Mouse (Mus musculus): ENCODE data around the gene Efcab1. TPM values are rescaled to one million over a fixed set of nuclear protein-coding genes. Genes with fewer than 3 reads are reported as not detected.
"Not testable (repeated sequence)": the region's sequence is repeated elsewhere in the genome, so short reads cannot be mapped to it uniquely, and the experiment has no call there.

Efcab1 gene
- total and polyA plus RNA-seq, 3 experiments, result 0.27 TPM; not detected in 2

DNA sequence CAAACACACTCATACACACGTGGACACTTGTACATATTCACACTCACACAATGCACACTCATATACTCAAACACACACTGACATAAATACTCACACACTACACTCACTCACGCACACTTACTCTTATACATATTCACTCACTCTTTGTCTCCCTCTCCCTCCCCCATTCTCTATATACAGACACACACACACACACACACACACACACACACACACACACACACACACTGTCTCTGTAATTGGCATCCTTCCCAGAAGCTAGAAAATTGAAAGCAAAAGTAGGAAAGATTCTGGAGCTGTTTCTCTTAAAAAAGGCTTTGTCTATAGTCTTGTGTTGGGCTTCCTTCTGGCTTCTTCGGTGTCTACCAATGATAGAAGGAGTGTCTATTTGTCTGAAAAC lies 34.5 kb downstream of the Efcab1 start:
- H3K27ac ChIP-seq, result 0 out of 2 replicates have a peak overlapping the region, but pooled peaks have one; percentile 7
- H3K9ac ChIP-seq (ENCODE audit: low read depth, low read length), result no peak overlapping the region
- no peak for DNase-seq
- H3K79me2 ChIP-seq (replicated peaks; ENCODE audit: control insufficient read depth, insufficient read depth, low read length), result no peaks in the 10 kb centered on the region
- 39% methylated on average over 3 of the region's 3 CpGs for WGBS
- H3K4me1 ChIP-seq (ENCODE audit: control insufficient read depth, insufficient read depth, low read length), result peaks cover 5% of the 10 kb centered on the region
- no peak for TF ChIP-seq CTCF (IDR thresholded peaks at IDR 0.05)
- TF ChIP-seq POLR2A (IDR thresholded peaks at IDR 0.05; ENCODE audit: insufficient read depth, low read depth, low read length), result no peak
- TF ChIP-seq EP300 (IDR thresholded peaks at IDR 0.05; ENCODE audit: insufficient read depth, low read depth, low read length), result no peak
- no peaks in the 10 kb centered on the region for H3K36me3 ChIP-seq (ENCODE audit: control insufficient read depth, insufficient read depth, low read length)
- 0 out of 2 replicates have a peak, but pooled peaks cover 1% of the 10 kb centered on the region for H3K27me3 ChIP-seq (ENCODE audit: control insufficient read depth, insufficient read depth, low read length)
- H3K4me3 ChIP-seq, result no peak overlapping the region
- intact Hi-C loops (cut with DNase I), result loop anchor here (5.0 kb wide), 1 partner anchor 239 kb away; no protein-coding TSS in a partner anchor

DNA sequence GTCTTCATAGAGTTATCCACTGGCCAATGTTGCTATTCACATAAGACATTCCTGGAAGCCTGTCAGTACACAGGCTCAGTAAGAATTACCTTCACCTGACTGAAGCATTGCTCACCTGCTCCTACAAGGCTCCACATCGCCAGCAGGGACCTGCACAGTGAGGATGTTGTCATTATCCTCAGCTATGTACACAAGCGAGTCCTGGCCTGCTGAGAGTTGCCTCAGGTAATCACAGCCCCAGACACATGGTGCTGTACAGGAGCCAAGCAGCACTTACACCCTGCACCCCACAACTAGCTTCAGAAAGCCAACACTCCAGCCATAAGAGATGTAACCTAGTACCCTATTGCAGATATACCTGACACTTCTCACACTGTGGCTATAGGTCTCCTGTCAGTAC lies 37.1 kb downstream of the Efcab1 start:
- WGBS, result 78% methylated on average over 2 of the region's 2 CpGs
- intact Hi-C loops (cut with DNase I), result loop anchor here (5.0 kb wide), 1 partner anchor 241 kb away; no protein-coding TSS in a partner anchor
- no peak overlapping the region for H3K27ac ChIP-seq
- H3K4me3 ChIP-seq, result no peak overlapping the region
- no peak for DNase-seq
- H3K9ac ChIP-seq (ENCODE audit: low read depth, low read length), result no peak overlapping the region
- no peaks in the 10 kb centered on the region for H3K79me2 ChIP-seq (replicated peaks; ENCODE audit: control insufficient read depth, insufficient read depth, low read length)
- no peaks in the 10 kb centered on the region for H3K36me3 ChIP-seq (ENCODE audit: control insufficient read depth, insufficient read depth, low read length)
- no peak for TF ChIP-seq EP300 (IDR thresholded peaks at IDR 0.05; ENCODE audit: insufficient read depth, low read depth, low read length)
- no peak for TF ChIP-seq POLR2A (IDR thresholded peaks at IDR 0.05; ENCODE audit: insufficient read depth, low read depth, low read length)
- no peak for TF ChIP-seq CTCF (IDR thresholded peaks at IDR 0.05)
- peaks cover 5% of the 10 kb centered on the region for H3K4me1 ChIP-seq (ENCODE audit: control insufficient read depth, insufficient read depth, low read length)
- 0 out of 2 replicates have a peak, but pooled peaks cover 1% of the 10 kb centered on the region for H3K27me3 ChIP-seq (ENCODE audit: control insufficient read depth, insufficient read depth, low read length)

DNA sequence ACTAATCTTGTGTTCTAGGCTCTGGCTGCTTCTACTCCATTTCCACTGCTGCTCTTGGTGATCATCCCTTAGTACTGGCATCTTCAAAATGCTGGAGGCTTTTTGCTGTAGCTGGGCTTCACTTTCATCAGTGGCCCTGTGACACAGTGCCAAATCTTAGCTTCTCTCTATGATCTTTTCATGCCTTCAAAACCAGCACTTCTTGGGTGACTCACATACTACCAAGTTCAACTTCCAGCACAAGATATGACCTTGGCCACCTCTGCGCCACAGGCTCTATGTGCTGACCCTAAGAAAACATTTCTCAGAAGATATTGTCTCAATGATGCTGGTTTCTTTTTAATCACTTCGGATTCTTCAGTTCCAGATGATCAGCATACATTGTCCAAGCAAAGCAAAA lies 41.2 kb downstream of the Efcab1 start:
- intact Hi-C loops (cut with DNase I); H3K27me3 ChIP-seq (ENCODE audit: control insufficient read depth, insufficient read depth, low read length); H3K36me3 ChIP-seq (ENCODE audit: control insufficient read depth, insufficient read depth, low read length); DNase-seq; H3K4me1 ChIP-seq (ENCODE audit: control insufficient read depth, insufficient read depth, low read length); H3K4me3 ChIP-seq; H3K79me2 ChIP-seq (replicated peaks; ENCODE audit: control insufficient read depth, insufficient read depth, low read length); H3K9ac ChIP-seq (ENCODE audit: low read depth, low read length); H3K27ac ChIP-seq: not testable (repeated sequence)
- 85% methylated on average over 2 of the region's 2 CpGs for WGBS

DNA sequence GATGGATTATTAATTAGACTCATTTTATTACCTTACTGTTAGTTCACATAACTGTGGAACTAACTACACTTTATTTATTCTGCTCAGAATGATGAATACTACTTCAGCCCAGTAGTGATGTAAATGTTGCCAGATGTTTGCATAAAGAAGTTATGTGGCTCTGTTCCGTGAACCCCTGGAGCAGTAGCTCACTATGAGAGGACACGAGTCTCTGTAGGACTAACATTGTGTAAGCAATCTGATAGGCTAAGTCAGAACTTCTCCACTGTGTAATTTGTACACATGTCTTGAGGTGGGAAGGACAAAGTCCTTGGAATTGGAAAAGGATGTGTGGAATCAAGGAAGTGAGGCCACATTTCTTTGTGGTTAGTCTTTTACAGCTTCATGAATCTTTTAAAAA lies 45.5 kb downstream of the Efcab1 start:
- H3K4me1 ChIP-seq (ENCODE audit: control insufficient read depth, insufficient read depth, low read length), result no peaks in the 10 kb centered on the region
- H3K36me3 ChIP-seq (ENCODE audit: control insufficient read depth, insufficient read depth, low read length), result no peaks in the 10 kb centered on the region

DNA sequence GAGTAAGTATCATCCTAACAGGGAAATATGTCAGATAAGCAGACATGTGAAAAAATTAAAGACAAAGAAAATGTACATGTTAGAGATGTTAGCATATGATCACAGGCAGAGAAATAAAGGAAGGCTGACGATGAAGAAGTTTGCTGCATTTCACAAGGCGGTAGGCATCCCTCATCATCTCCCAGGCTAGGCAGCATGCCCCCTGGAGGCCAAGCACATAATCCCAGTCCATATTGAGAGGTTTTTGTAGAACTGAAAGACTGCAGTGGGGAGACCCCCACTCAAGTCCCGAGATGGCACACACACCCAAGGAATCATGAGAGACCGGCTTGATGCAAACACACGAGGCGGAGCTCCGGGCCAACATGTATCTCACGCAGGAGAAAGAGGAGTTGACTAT lies 53.3 kb downstream of the Efcab1 start:
- H3K9ac ChIP-seq (ENCODE audit: low read depth, low read length), result no peak overlapping the region
- no peaks in the 10 kb centered on the region for H3K36me3 ChIP-seq (ENCODE audit: control insufficient read depth, insufficient read depth, low read length)
- no peaks in the 10 kb centered on the region for H3K79me2 ChIP-seq (replicated peaks; ENCODE audit: control insufficient read depth, insufficient read depth, low read length)
- no peak overlapping the region for H3K4me3 ChIP-seq
- no peak for TF ChIP-seq EP300 (IDR thresholded peaks at IDR 0.05; ENCODE audit: insufficient read depth, low read depth, low read length)
- TF ChIP-seq POLR2A (IDR thresholded peaks at IDR 0.05; ENCODE audit: insufficient read depth, low read depth, low read length), result no peak
- peak; percentile 52 for TF ChIP-seq CTCF (IDR thresholded peaks at IDR 0.05)
- no peaks in the 10 kb centered on the region for H3K4me1 ChIP-seq (ENCODE audit: control insufficient read depth, insufficient read depth, low read length)
- DNase-seq, result no peak
- H3K27ac ChIP-seq, result no peak overlapping the region
- H3K27me3 ChIP-seq (ENCODE audit: control insufficient read depth, insufficient read depth, low read length), result no peaks in the 10 kb centered on the region
- intact Hi-C loops (cut with DNase I), result loop anchor here (1.0 kb wide), 1 partner anchor 258 kb away; no protein-coding TSS in a partner anchor
- WGBS, result 94% methylated on average over 8 of the region's 8 CpGs

More for the DNA sequence above, 45.5 kb downstream of the Efcab1 start:
- H3K27ac ChIP-seq, result no peak overlapping the region
- TF ChIP-seq CTCF (IDR thresholded peaks at IDR 0.05) (no peak), POLR2A (IDR thresholded peaks at IDR 0.05; ENCODE audit: insufficient read depth, low read depth, low read length) (no peak), EP300 (IDR thresholded peaks at IDR 0.05; ENCODE audit: insufficient read depth, low read depth, low read length) (no peak)
- no peaks in the 10 kb centered on the region for H3K27me3 ChIP-seq (ENCODE audit: control insufficient read depth, insufficient read depth, low read length)
- no peaks in the 10 kb centered on the region for H3K79me2 ChIP-seq (replicated peaks; ENCODE audit: control insufficient read depth, insufficient read depth, low read length)
- whole genome bisulfite sequencing, result 87% methylated on average over 2 of the region's 2 CpGs
- no peak overlapping the region for H3K4me3 ChIP-seq
- intact Hi-C loops (cut with DNase I), result no loop called here
- no peak overlapping the region for H3K9ac ChIP-seq (ENCODE audit: low read depth, low read length)
- no peak for DNase-seq

DNA sequence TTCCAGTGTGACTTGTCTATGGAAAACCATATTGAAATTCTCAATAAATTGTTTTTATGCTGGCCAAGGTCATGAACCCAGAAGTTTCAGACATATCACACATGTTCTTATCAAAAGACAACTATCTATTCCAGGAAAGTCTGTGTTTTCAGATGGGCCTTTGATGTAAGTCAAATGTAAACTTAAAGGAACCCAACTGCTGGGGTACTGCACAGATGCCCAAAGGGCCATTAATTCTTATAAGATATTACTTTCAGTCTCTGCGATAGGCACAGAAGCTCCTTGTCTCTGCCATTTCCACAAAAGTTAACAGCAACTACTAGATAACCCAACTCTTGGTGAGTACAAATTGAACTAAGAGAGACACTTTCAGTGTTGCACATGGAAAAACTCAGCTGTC lies 67.3 kb downstream of the Efcab1 start:
- Histone ChIP-seq H3K79me2 (replicated peaks; ENCODE audit: control insufficient read depth, insufficient read depth, low read length) (no peaks in the 10 kb centered on the region), H3K27me3 (ENCODE audit: control insufficient read depth, insufficient read depth, low read length) (no peaks in the 10 kb centered on the region), H3K4me3 (no peak overlapping the region), H3K4me1 (ENCODE audit: control insufficient read depth, insufficient read depth, low read length) (no peaks in the 10 kb centered on the region), H3K9ac (ENCODE audit: low read depth, low read length) (no peak overlapping the region), H3K36me3 (ENCODE audit: control insufficient read depth, insufficient read depth, low read length) (no peaks in the 10 kb centered on the region), H3K27ac (no peak overlapping the region)
- TF ChIP-seq EP300 (IDR thresholded peaks at IDR 0.05; ENCODE audit: insufficient read depth, low read depth, low read length), result no peak
- TF ChIP-seq POLR2A (IDR thresholded peaks at IDR 0.05; ENCODE audit: insufficient read depth, low read depth, low read length), result no peak
- no peak for TF ChIP-seq CTCF (IDR thresholded peaks at IDR 0.05)
- 87% methylated on average over 1 of the region's 1 CpGs for WGBS
- intact Hi-C loops (cut with DNase I), result no loop called here
- DNase-seq, result no peak

All from heart, adult 2 months (tissue).